Mouse (Mus musculus) testis, postnatal 10 days (tissue): ENCODE measurements around the gene Mrps18a.

Source experiments
- DNase-seq: peaks from one replicate; pipeline ENCODE4 v3.0.0; 2021; ENCODE audit warnings: low spot score

Gene Mrps18a

DNA sequence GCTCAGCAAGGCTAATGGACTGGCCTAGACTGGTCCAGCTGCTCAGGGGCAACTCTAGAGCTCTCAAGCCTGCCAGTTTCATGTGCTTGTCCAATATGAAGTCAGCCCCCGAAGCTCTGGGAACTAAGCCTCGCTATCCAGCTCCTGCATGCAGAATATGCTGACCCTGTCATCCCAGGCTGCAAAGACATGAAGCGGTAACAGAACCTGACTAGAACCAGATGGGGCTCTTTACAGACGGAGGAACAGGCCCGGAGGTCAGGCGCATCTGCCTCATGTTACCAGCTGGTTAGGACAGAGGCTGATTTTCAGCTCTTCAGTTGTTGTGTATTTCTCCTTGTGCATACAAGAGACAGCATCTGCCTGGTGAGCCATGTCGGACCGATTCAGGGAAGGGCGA is 8.9 kb upstream of the Mrps18a start:
- no peak for DNase-seq

DNA sequence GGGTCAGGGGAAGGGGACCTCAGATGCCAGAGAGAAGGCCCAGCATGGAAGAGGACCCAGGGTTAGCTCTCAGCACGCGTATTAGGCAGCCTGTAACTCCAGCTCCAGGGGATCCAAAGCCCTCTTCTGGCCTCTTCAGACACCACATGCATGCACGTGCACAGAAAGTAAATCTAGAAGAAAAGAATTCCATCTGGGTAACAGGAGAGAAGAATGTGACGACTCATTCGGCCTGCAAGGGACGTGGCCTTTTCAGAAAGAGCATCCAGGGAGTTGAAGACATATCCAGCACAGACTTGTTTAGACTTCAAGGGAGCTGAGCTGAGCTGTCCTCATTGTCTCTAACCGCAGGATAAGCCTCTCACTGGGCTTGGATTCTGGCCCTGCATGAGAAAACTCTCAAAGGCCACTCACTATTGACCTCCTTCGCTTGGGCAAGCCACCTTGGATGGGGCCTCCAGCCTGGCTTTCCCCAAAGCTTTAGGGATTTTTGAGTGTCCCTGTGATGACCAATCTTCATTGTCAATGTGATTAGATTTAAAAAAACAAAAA is 8.1 kb upstream of the Mrps18a start:
- no peak for DNase-seq

DNA sequence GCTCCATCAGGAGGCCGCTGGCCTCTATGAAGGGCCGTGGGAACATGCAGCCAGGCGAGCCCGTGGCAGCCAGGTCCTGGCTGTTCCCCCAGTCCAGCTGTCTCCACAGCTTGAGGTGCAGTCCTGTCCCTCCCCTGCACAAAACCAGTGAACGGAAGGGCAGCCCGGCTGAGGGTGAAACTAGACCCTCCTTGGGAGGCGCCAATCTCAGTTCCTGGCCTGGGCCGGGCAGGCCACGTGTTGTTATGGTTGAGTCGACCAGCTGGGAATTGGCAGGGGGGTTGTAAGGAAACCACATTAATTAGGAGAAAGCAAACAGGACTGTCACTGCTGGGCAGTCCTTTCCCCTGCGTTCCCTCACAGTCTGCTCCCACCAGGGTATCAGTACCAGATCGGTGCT is 6.3 kb upstream of the Mrps18a start:
- no peak for DNase-seq

DNA sequence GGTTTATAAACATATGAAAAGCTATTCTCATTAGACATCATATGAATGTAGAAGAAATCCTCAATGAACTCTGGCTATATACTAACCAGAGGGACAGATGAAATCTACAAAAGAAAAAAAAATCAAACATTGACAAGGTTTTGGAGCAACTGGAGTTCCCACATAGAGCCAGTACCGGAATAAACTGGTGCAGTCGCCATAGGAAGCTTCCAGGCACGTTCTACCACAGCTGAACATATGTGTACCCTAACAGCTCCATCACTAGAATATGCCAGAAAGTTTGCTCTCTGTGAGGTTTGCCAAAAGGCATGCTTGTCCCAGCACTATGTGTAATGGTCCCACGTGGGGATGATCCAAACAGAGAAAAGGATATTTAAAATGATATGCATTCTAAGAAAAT is 2.5 kb upstream of the Mrps18a start:
- no peak for DNase-seq

DNA sequence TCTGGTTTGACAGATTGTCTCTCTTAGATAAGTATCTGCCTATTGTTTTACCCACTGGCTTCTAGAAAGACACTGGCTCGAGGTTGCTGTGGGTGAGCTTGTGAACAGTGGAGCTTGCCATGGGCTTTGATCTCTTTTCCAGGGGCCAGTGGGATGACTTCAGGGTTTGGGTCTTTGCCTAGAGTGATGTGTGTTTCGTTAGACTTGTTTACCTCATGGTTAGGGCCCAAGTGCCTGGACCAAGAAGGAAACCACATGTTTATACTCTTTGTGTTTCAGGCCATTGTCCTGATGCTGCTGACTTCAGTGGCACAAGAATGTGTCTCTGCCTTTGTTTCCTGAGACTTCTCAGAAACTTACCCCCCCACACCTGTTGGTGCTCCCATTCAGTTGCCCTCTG is 4.7 kb downstream of the Mrps18a start:
- DNase-seq: no peak

DNA sequence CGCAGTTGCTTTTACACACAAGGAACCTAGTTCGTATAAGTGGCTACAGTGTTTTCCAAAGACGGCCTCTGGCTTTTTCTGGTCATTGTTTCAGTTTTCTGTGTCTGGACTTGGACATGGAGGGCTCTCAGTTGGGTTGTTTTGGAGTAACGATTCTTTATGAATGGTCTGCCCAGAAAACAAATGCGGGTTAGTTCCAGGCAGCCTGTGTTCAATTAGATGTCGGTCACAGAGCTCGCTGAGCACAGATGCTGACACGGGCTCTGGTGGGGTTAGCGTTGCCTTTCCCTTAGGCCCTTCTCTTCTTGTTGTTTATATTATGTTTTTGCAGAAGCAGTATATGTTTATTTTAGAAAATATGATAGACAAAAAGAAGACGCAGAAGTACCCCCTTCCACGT is 5.4 kb downstream of the Mrps18a start:
- DNase-seq: no peak

DNA sequence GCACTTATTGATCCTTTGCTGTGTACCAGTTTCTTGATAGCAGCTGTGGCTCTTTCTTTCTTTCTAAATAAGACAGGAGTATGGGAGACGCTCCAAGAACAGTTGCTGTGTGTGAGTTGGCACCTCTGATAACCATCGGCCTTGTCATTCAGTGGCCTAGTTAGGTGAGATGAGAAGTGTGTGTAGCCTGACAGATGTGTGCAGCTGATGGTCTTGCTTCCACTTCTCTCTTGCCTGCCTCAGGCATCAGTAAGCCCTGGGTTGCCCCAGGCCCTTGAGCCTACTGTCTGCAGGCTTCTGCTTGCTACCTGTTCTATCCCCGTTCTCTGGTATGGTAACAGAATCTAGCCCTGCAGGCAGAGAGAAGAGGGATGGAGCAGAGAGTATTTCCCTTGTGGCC is 6.1 kb downstream of the Mrps18a start:
- no peak for DNase-seq

DNA sequence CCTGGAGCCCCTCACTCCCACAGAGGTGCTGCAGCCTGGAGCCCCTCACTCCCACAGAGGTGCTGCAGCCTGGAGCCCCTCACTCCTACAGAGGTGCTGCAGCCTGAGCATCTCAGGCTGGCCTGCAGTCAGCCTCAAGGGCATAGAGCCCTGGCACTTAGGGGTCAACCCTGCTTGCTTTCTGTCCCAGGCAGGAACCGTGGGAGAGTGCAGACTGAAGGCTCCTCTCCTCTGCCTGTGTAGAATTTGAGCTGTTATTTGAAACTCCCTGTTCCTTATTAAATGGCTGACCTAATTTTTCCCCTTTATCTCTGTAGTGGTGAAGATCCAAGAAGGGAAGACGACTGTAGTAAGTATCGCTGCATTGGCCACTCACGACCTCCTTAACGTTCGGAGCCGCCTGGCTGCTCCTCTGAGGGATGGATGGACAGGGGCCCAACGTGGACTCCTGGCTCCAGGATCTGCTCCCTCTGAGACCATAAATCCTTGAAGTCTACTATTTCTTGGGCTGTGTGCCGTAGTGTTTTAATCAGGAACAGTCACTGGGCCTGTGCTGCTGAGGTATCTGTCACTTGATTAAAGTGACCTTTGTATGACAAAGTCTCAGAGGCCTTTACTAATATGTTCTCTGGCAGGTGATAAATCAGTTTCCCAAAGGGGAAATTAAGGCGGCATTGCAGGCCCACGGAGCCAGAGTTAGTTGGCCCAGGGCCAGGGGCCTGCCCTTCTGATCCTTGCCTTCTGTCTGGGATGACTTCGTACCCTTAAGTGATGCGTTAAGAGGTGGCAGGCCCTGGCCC is 7.0 kb downstream of the Mrps18a start:
- no peak for DNase-seq

DNA sequence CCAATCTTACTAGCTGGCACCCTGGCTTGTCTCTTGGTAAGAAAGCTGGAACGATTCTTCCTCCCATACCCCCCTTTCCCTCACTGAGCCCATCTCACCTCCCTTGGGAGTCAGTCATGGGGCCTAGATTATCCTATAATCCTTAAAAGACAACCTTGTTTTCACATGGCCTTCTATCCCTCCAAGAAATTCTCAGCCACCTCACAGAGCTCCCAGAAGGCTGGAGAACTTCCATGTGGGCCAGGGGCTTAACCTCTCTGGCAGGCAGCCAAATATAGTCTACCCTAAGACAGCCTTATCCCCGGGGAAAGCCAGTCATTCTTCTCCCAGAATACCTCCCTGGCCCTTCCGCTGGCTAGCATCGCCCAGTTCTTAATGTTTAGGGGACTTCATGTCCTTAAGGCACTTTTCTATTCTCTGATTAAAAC is 7.7 kb downstream of the Mrps18a start:
- DNase-seq: no peak

DNA sequence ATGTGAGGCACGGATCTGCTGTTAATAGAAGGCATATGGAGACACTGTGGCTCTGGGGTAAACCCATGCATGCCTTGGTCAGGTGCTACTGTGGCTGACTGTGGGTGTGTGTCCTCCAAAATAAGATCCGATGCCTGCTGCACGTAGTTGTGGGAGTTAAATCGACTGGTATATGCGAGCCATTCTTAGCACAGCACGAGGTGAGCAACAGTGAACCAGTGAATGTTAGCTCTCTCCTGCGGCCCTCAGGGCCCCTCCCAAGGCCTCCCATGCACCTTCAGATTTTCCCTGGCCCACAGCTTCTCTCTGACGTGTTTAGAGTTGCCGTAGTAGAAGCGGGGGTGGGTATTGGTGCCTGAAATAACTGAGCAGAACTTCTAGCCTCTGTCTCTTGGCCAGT is 8.9 kb downstream of the Mrps18a start:
- no peak for DNase-seq

DNA sequence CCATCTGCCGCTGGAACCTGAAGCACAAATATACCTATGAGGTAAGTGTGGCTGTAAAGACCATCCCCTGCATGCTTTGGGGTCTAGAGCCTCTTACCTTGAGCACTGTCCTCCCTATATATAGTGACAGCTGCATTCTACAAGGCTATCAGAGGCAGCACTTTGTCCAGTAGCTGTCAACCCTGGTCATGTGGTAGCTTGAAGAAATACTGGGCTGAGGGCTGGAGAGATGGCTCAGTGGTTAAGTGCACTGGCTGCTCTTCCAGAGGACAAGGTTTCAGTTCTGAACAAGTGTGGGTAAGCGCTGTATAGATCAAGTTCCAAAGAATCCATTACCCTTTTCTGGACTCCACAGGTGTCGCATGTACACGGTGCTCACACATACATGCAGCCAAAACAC is 12.0 kb downstream of the Mrps18a start:
- DNase-seq: no peak

DNA sequence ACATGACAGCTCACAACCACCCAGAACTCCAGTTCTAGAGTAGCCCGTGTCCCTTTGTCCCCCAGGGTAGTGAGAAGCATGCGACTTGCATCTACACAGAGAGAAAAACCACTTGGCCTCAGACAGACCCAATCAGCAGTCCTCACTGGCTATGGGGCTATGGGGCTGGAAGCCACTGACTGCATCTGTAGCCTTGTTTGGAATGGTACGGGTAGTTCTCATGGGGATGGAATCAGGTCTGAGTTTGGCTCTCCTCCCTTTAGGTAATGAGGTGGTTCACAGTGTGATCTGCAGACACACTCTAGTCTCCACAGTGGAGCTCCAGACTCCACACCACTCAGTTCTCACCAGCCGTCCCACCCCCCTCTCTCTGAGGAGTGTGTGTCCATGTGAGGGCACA is 12.5 kb downstream of the Mrps18a start:
- no peak for DNase-seq

DNA sequence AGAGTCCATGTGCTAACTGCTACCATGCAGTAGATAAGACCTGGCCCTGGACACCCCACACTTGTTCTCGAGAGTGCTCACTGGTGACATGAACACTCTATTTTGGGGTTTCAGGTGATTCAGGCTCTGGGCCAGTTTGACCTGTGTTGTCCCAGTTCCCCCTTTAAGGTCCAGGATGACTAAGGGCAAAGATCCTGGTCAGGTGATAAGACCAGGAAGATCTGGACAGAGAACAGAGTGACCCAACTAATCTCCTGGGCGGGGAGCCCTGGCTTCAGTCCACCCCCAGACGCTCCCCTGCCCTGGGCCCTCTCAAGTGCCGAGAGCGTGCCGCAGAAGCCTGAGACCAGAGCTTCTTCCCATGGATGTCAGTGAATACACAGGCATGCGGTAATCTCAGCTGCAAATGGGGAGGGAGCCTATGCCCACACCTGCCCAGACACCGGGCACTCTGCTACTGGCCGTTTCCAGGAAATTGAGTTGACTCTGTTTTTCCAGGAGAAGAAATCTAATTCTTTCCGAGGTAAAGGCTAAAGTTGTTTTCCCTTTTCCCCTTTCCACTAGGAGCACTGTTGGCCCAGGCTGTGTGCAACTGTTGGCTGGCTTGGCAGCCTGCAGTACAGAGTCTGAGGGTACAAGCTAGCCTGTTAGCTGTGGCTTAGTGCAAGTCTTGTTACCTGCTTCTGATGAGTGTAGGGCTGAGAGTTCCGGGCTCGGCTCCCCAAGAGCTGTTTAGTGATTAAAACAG is 13.3 kb downstream of the Mrps18a start:
- no peak for DNase-seq

DNA sequence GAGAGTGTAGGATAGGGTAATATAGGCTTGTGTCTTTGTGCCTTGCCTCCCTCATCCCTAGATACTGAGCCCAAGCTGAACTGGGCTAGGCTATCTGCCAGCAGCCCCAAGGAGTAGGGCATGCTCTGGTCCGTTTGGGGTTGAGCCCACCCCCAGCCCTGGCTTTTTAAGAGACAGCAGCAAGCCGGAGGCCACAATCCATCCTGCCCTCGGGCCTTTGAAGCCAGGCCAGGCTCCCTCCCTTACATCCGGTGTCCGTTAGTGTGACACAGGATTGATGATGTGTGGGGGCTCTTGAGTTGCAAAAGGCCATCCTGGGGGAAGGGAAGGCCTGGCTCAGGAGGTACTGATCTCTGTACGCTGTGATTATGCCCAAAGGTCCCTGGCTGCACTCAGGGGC is 15.8 kb downstream of the Mrps18a start:
- DNase-seq: no peak

DNA sequence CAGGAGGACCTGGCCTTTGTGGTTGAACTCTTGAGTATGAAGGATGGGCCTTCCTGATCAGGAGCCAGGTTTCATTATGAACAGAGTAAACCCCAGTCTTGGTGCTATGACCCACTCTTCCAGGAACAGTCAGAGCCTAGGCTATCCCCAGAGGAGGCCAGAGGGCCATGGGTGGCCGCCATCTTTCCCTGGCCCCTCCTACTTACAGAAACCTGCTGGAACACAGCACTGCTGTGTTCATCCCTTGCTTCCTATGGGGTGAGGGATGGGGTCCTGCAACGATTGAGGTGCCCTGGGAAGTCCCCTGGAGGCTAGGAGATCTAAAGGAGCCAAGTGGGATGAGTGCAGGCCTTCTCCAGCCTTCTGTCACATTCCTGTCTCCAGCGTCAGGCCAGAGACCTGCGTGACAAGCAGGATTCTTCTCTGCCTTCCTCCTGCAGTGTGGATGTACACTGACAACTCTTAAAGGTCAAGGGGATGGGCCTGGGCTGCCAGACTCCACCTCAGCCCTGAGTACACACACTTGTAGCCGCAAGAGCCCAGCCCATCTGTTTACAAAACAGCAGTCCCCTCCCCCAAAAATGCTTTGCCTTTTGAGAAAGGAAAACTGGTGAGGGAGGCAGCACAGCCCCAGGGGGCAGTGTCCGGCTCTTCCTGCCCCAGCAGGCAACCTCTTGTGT is 17.2 kb downstream of the Mrps18a start:
- no peak for DNase-seq

DNA sequence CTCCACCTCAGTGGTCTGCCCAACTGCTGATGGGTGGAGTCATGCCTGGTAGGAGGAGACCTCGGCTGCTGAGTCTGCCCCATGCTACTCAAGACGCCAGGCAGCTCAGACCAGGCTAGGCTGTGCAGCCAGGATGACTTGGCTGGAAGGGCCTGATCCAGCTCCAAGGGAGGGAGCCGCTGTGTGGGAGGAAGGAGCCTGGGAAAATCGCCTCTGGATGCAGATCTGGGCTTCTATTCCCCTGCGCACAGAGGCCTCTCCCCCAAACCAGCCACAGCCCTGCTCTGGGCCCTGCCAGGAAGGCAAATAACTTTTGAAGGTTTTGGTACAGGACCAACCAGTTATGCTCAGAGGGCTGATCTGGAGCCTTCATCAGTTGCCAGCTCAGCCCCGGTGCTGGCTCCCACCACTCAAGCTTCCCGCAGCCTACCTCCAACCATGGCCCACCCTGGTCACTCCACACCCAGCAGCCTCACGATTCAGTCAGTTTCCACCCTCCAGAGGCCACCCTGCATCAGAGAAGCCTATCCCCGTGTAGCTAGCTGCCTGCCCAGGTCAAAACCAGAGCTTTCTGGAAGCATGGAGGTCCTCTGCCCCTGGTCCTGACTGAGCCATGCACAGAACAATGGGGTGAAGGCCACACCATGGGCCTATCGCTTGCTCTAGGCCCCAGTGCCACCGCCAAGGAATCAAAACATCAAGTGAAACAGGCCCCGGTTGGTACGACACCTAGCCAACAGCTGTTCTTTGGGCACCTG is 19.1 kb downstream of the Mrps18a start:
- DNase-seq: peak; percentile 69

DNA sequence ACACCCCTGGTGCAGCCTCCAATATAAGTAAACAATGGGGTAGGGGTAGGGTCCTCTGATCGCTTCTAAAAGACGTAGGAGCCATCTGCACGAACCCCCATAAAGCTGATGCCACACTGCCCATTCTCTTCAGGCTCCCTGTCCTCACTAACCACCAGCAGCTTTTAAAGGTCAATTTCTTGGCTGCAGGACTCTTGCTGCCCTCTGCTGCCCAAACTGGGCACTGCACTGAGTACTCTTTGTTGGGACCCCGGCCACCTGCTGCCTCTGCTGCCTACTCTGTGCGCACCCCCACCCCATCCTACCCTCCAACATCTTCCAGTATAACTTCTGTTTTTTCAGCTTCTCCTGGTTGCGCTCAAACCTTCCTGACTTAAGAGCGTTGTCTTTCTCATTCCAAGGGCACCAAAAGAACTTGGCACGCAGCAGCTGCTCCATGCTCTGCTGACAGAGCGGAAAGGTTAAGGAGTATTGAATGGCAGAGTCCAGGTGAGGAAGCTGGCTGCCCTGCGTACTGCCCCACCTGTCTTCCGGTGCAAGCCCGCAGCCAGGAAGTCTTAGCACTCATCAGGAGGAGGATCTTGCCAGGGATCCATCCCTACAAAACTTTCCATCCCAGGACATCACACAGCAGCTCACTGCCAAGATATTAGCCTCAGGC is 21.4 kb downstream of the Mrps18a start:
- peak; percentile 89 for DNase-seq

DNA sequence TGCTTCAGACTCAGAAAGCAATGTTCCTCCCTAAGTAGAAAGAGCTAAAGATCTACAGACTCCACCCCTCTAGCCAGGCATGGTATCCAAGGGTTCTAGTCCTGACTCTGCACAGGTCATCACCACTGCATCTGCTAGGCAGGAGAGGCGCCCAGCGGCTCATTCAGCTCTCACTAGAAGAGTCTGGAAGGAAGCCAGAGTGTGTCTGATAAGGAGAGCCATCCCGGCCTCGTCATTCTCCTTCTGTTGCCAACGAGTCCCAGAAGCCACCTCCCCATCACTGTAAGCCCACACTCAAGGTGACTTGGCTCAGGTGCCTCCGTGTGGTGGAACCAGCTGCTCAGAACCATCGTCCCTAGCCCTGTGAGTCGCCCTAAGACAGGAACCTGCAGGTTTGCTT is 22.1 kb downstream of the Mrps18a start:
- DNase-seq: no peak

DNA sequence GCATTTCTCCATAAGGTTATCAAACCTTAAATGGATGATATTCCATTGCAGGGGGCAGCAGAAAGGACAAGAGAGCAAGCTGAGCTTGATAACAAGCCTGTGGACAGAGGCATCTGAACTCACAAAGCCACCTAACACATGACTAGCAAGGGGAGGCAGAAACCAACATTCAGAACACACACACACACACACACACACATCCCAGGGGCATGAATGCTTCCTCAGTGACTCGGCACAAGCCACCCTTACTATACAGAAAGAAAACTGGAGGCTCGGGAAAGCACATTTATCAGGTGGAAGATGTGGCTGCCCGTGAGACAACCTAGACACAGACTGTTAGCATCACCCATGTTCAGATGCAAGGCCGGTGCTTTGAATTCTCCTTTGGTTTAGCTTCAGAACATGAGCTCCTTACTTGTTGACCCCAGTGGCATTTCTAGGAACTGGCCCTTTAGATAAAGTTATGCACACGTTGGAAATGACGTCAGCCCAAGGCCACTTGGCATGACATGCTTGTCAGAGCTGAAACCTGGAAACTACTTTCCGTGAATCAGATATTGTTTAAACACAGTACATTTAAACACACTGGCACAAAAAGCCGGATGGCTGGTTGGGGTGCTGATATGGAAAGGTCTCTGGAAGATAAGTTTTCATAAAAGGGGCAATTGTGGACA is 27.9 kb downstream of the Mrps18a start:
- DNase-seq: no peak

DNA sequence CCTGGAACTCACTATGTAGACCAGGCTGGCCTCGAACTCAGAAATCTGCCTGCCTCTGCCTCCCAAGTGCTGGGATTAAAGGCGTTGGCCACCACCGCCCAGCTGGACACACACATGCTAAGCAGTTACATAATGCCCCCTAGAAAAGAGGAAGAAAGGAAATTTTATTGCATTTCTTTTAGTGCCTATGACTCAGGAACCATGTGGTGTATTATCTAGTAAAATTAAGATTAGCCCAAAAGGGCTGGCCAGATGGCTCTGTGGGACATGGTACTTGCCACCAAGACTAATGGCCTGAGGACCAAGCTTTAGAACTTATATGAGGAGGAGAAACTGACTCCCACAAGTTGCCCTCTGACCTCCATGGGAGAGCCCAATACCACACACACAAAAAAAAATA is 29.1 kb downstream of the Mrps18a start:
- no peak for DNase-seq
